Mouse (Mus musculus) inflammation-experienced regulatory T-cells, adult 6 months (primary cell): ENCODE results near the gene Gphn. TPM values are rescaled to one million over a fixed set of nuclear protein-coding genes. Genes with fewer than 3 reads are reported as not detected.
A peak's percentile ranks its signal among the peaks of the same experiment; 100 is the strongest.
"Not testable (repeated sequence)": the region's sequence is repeated elsewhere in the genome, so short reads cannot be mapped to it uniquely, and the experiment has no call there.

Source experiments
- ATAC-seq: one replicate; pipeline ENCODE4 v1.8.0; 2017
- polyA plus RNA-seq, 3 experiments: library from polyadenylated mRNA; unstranded; fragments of 100-300 nt; shearing (Covaris generic); gene quantifications; one replicate each; pipeline ENCODE4 v1.2.1; 2017

Gphn gene
- polyA plus RNA-seq, 3 experiments from 2014 or later, result 10.1 to 18.0 (median 11.4) TPM

GRCm38 (mm10) chr12:78356472-78356871, 130.3 kb downstream of the Gphn start:
- ATAC-seq, result peak; percentile 86

- ATAC-seq, result no peak
These were observed 163.1 kb downstream of the Gphn start for GRCm38 (mm10) chr12:78389267-78389666.

- no peak for ATAC-seq
These were observed 169.1 kb downstream of the Gphn start for GRCm38 (mm10) chr12:78395297-78395696.

- not testable (repeated sequence) for ATAC-seq
These were observed 181.3 kb downstream of the Gphn start for GRCm38 (mm10) chr12:78407518-78407917.

- no peak for ATAC-seq
These were observed 296.0 kb downstream of the Gphn start for GRCm38 (mm10) chr12:78522176-78522575.

- no peak for ATAC-seq
These were observed 296.7 kb downstream of the Gphn start for GRCm38 (mm10) chr12:78522804-78523394.

GRCm38 (mm10) chr12:78537590-78537989, 311.4 kb downstream of the Gphn start:
- not testable (repeated sequence) for ATAC-seq

- ATAC-seq, result no peak
These were observed 324.7 kb downstream of the Gphn start for GRCm38 (mm10) chr12:78550913-78551312.

- no peak for ATAC-seq
These were observed 405.6 kb downstream of the Gphn start for GRCm38 (mm10) chr12:78631816-78632215.

GRCm38 (mm10) chr12:78639466-78639865, 413.3 kb downstream of the Gphn start:
- ATAC-seq, result no peak

GRCm38 (mm10) chr12:78640086-78640485, 413.9 kb downstream of the Gphn start:
- no peak for ATAC-seq

- ATAC-seq, result no peak
These were observed 415.0 kb downstream of the Gphn start for GRCm38 (mm10) chr12:78641220-78641619.

GRCm38 (mm10) chr12:78643691-78644090, 417.5 kb downstream of the Gphn start:
- no peak for ATAC-seq

- no peak for ATAC-seq
These were observed 419.1 kb downstream of the Gphn start for GRCm38 (mm10) chr12:78645282-78645681.

GRCm38 (mm10) chr12:78659718-78660304, 433.6 kb downstream of the Gphn start:
- ATAC-seq, result no peak

GRCm38 (mm10) chr12:78678101-78678806, 452.1 kb downstream of the Gphn start:
- ATAC-seq, result no peak

- no peak for ATAC-seq
These were observed 452.6 kb downstream of the Gphn start for GRCm38 (mm10) chr12:78678807-78679189.

- ATAC-seq, result no peak
These were observed 454.9 kb downstream of the Gphn start for GRCm38 (mm10) chr12:78681048-78681447.

- ATAC-seq, result peak; percentile 72
These were observed 456.1 kb downstream of the Gphn start for GRCm38 (mm10) chr12:78682279-78682678.

- peak; percentile 78 for ATAC-seq
These were observed 459.6 kb downstream of the Gphn start for GRCm38 (mm10) chr12:78685669-78686215.

GRCm38 (mm10) chr12:78688876-78689275, 462.7 kb downstream of the Gphn start:
- no peak for ATAC-seq

GRCm38 (mm10) chr12:78691325-78691724, 465.1 kb downstream of the Gphn start, which contains the start of gene Fam71d:
Fam71d (plus strand) TSS chr12:78691535.
- no peak for ATAC-seq

- no peak for ATAC-seq
These were observed 467.1 kb downstream of the Gphn start for GRCm38 (mm10) chr12:78693281-78693680.

GRCm38 (mm10) chr12:78717783-78718182, 491.6 kb downstream of the Gphn start:
- no peak for ATAC-seq
